Mouse (Mus musculus) brain, embryonic 18.5 days (tissue): ENCODE data around the gene Ift81.

ENCODE experiments used
- DNase-seq: peaks from one replicate; pipeline ENCODE4 v3.0.0-alpha.2; 2012; ENCODE audit warnings: low read depth, low spot score

The Ift81 gene

DNA sequence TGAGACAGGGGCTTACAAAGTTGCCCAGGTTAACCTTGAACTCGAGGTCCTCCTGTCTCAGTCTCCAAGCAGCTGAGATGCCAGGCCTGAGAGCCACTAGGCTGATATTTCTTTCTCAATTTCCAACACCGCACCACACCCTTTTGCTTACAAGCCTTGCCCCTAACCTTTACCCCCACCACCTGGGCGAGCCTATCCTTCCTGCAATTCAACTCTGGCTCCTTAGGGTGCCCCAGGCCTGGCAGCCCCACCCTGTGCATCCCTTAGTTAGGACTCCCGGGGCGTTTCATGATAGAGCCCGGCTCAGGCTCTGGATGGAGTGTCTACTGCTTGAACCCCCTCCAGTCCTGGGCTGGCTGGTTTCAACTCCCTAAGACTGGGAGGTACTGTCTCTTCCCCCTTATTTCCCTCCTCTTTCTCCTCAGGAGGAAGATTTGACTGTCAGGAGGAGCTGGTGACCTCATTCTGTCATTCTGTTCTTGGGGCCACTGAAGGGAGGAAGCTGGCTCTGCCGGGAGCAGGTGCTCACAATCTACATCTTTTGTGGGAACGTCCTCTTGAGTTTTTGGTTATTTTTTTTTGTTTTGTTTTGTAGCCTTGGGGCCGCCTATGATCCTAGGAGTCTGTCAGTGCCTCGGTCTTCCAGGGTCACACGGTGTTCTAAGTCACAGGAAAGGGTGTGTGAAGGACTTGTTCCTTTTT lies 98.1 kb downstream of the Ift81 start:
- no peak for DNase-seq

DNA sequence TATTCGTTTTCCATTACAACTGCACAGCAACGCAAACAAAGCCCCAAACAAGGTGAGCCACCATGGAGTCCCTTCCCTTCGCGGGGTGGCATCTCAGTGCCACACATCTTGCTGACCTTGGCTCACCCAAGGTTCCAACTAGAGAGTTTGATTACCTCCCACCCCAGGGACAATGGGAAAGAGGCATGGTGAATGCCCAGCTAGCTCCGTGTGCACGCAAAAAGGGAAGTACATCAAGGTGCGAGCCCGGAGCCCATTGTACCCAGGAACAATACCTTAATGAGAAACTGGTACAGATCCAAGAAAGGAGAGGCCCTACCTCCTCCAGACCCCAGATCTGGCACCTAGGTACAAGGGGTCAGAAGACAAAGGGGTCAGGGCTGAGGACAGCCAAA lies 100.2 kb downstream of the Ift81 start:
- no peak for DNase-seq

GRCm38 (mm10) chr5:122513421-122514126 lies 100.7 kb downstream of the Ift81 start:
- no peak for DNase-seq

DNA sequence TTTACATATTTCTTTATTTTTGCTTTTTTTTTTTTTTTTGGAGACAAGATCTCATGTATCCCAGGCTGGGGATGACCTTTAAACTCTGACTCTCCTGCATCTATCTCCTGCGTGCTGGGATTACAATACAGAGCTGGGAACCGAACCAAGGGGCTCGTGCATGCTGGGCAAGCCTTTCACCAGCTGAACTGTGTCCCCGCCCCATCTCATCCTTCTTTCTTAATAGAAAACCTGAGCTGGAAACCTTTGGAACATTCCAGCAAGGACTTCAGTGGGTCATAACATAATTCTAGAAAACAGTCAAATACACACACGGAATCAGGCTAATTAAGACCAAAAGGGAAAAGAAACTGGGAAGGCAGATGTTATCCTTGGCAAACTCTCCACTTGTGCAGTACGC lies 102.3 kb downstream of the Ift81 start:
- no peak for DNase-seq

DNA sequence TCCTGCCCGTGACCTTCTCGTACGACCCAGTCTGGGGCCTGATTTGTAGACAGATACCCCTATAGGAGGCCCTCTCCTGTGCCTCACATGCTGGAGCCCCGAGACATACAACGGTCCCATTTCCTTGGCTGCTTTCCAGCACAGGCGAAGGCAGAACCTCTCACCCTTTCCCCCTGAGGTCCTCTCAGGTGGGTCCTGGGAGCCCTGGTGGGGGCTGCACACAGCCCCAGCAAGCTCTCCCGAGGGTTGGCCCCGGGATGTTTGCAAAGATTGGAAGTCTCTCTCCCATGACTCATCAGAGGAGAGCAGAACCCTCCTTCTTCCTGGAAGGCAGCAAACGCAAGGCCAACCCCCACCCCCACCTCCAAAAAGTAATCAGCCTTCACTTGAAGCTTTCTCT lies 102.9 kb downstream of the Ift81 start:
- no peak for DNase-seq

- no peak for DNase-seq
These were observed 103.6 kb downstream of the Ift81 start for GRCm38 (mm10) chr5:122510651-122511157.

- DNase-seq, result no peak
These were observed 104.7 kb downstream of the Ift81 start for GRCm38 (mm10) chr5:122509608-122510007.

GRCm38 (mm10) chr5:122508861-122509306 lies 105.4 kb downstream of the Ift81 start:
- DNase-seq, result no peak

DNA sequence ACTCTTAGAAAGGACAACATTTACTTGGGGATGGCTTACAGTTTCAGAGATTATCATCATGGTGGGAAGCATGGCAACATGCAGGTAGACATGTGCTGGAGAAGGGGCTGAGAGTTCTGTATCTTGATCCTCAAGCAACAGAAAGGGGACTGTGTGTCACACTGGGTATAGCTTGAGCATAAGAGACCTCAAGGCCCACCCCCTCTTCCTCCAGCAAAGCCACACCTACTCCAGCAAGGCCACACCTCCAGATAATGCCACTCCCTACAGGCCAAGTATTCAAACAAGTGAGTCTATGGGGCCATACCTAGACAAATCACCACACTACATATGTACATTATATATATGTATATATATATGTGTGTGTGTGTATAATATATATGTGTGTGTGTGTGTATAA lies 106.9 kb downstream of the Ift81 start:
- DNase-seq, result no peak

DNA sequence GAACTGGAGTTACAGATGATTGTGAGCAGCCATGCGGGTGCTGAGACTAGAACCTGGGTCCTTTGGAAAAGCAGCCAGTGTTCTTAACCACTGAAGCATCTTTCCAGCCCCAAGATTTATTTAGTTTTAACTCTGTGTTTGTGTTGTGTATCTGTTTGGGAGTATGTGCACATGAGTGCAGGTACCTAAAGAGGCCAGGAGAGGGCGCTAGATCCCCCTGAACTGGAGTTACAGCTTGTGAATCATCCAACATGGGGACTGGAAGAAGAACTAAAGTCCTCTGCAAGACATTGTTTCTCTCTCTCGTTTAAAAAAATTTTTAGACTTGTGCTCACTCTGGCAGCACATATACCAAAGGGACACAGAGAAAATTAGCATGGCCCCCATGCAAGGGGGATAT lies 107.9 kb downstream of the Ift81 start:
- DNase-seq, result no peak

DNA sequence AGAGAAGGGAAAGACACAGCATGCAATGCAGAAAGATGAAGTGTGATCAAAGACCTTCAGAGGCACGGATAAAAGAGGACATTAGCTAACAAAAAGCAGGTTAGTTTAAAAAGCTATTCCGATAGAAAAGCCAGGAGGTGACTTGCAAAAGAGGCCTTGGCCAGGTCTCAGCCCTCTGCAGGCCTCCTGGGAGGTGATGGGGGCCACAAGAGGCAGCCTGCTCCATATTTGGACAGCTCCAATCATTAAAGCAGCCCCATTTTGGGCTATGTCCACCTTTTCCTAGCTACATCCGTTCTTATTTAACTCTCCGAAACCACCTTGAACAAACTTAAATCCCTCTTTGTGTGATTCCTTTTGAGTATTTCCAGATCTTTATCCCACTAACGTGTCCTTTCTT lies 108.8 kb downstream of the Ift81 start:
- DNase-seq, result no peak

DNA sequence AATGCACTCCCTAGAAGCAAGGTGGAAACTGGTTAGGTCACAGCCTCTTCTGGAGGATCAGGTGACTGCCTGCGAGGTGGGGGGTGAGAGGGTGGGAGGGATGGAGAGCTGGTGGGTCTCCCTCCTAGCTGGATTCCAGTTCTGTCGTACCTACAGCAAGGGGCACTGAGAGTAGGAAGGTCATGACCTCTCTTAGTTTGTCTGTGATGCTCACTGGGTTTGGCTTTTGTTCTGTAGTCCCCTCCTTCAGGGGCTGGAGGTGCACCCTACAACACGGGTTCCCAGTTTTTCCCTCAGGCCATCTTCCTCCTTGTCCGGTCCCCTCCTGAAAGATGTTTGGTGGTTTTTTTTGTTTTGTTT lies 110.6 kb downstream of the Ift81 start:
- DNase-seq, result no peak

DNA sequence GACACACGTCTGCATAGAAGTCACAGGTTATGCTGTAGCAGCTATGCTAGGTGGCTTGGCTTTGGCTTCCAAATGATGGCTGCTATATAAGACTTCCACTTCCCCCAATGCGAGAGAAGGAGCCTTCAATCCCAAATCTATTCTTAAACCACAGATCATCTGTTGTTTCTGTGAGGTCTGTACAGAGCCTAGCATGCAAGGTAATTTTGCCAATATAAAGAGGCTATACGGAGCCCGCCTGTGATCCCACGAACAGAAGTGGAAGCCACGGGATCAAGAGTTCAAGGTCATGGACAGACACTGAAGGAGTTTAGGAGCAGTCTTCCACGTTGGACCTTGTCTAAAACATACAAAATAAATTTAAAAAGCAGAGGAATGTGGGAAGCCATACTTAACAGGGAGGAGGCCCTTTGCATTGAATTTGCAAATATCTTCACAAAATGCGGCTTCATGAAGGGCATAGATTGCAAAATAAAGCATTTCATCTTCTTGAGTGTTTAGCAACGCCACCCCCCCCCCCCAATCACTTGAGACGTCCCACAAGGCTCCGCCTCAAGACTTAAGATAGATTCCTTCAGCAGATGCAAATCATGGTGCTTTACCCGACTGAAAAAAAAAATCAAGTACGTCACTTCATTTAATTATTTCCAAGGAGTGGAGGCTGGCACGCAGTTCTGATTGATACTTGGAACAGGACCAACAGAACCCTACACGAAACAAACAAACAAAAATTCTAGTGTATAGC lies 111.1 kb downstream of the Ift81 start:
- no peak for DNase-seq

DNA sequence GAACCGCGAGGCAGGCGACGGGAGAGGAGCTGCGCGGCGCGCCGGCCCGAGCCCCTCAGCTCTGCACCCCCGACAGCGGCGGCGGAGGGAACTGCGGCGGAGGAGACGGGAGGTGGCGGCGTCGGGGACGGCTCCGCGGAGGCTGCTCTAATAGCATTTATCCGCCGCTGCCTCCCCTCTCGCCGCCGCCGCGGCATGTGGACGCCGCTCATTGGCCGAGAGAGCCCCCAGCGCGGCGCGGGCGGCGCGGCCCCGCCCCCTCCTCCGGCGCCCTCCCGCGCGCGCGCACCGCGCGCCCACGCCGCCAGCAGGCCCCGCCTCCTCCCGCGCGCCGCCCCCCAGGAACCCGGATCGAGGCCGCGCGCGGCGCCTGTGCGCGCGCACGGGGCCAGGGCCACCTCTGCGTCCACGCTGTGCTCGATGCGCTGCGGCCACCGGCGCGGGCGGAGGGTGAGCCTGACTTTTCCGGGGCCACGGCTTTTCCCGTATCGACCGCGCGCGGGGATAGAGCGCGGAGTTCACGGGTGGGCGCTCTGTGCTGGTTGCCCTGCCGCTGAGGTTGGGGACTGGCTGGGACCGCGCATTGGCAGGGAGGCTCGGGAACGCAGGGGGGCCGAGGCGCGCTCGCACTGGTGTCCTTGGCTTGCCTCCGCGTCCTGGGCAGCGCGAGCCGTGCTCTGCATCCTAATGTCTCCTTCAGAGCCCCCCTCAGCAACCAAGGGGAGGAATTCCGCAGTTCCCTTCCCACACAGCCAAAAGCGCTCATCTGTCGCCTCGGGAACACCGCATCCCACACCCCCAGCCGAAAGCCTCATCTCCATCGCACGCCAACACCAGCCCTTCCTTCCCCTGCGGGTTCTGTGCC lies 112.0 kb downstream of the Ift81 start, which contains the start of gene Atp2a2:
Gene Atp2a2 (minus strand): TSS at position 149 of the 865 bp plus-strand sequence.
- DNase-seq, result peak; percentile 86

DNA sequence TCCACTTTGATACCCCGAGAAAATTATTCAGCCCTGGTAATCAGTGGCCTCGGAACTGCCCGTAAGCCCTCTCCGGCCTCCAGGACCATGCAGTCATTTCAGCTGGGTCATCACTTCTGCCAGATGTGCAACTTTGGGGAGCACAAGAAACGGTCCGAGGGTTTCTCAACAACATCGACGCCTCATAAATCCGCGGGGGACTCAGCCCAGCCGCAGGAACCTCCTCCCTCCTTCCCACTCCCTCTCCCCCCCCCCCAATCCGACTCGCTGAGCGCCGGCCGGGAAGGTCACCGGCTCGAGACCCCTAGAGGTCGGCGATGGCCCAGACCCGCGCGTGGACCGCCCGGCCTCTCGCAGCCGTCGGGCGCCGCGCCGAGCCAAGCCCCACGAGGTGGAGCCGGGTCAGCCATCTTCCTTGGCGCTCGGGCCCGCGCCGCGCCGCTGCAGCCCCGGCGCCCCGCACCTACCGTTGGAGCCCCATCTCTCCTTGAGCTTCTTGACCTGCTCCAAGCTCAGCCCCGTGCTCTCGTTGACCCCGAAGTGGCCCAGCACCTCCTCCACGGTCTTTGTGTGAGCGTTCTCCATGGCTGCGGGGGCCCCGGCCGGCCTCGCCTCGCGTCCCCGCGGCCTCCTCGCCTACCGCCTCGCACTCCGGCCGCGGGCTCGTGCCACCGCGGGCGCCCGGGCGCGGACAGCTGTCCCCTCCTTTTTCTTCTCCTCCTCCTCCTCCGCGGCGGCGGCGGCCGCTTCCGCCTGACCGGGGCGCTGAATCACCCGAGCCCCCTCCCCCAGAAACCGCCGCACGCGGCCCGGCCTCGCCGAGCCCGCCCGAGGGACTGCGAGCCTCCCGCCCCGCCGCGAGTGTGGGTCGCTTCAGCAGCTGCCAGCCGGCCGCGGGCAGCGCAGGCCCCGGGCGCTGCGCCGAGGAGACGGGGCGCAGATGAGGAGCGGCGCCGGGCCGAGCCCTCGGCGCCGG lies 112.9 kb downstream of the Ift81 start:
- DNase-seq, result no peak

- DNase-seq, result no peak
These were observed 113.8 kb downstream of the Ift81 start for GRCm38 (mm10) chr5:122500563-122500962.
